Comparison of ENCODE assay signal across 9 mouse cellular contexts in genomic region chr15:64627258-64627657, GRCm38 (mm10).
DNase-seq lines count a peak whose midpoint lies in the region; ATAC-seq and TF ChIP-seq lines count a peak whose summit lies in the region.
"Had no signal": no experiment of that assay in that cellular context is flagged by ENCODE, and none has a peak within 500 bp of the region (broad histone marks: within the 10 kb centered on the region; RNA-seq: fewer than 3 reads in every experiment).

No protein-coding gene starts in this region.

- H3K36me3 ChIP-seq in lung, embryonic 14.5 days (ENCODE audit: insufficient read depth): no peaks in the 10 kb centered on the region

- no peak overlapping the region for H3K9ac ChIP-seq in lung, embryonic 14.5 days

- H3K4me3 ChIP-seq in lung, embryonic 14.5 days (ENCODE audit: low read depth, low read length): no peak overlapping the region
- H3K4me3 ChIP-seq: megakaryocyte, embryonic 14.5 days had no signal

- H3K9me3 ChIP-seq in lung, embryonic 14.5 days (ENCODE audit: low read depth, low read length): no peaks in the 10 kb centered on the region
- H3K9me3 ChIP-seq: megakaryocyte, embryonic 14.5 days had no signal

- WGBS in lung, embryonic 14.5 days: 12% methylated on average over 9 of the region's 9 CpGs

- H3K27ac ChIP-seq in lung, embryonic 14.5 days (ENCODE audit: low read depth): no peak overlapping the region

- TF ChIP-seq CTCF in lung, embryonic 14.5 days (IDR thresholded peaks at IDR 0.05; ENCODE audit: low read depth): peak; percentile 87

- peak; percentile 45 to 68; a peak in 3 of 4 replicates for ATAC-seq in hematopoietic stem cell, adult 5-6 weeks (replicated peaks in 1 of 2; ENCODE audit: insufficient read depth in 1 of 2, low FRiP score in 2 of 2, low TSS enrichment in 1 of 2, low read depth in 1 of 2, poor library complexity in 2 of 2, severe bottlenecking in 2 of 2)
- no peak for ATAC-seq in lung, embryonic 14.5 days (ENCODE audit: insufficient read depth)

- no peaks in the 10 kb centered on the region for H3K27me3 ChIP-seq in lung, embryonic 14.5 days (ENCODE audit: insufficient read depth, low read length)

- H3K4me1 ChIP-seq in lung, embryonic 14.5 days (ENCODE audit: insufficient read depth): no peaks in the 10 kb centered on the region

- DNase-seq in MEL-GATA-1-ER (ENCODE audit: extremely low read depth, low read depth): peak; percentile 42
- peak; percentile 31 for DNase-seq in cerebellum, adult 11-12 months
- peak; percentile 75 for DNase-seq in forelimb bud, embryonic 11.5 days (ENCODE audit: low read depth, low spot score)
- peak; percentile 63 to 90 for DNase-seq in layer of hippocampus, adult 18-20 months (ENCODE audit: low spot score in 2 of 2)
- peak; percentile 89 for DNase-seq in lung, embryonic 14.5 days
- peak; percentile 63 for DNase-seq in ovary, postnatal 14 days (ENCODE audit: low spot score)
- peak; percentile 54 for DNase-seq in thymus, postnatal 25 days

- peak overlapping the region; percentile 37 for H3K4me2 ChIP-seq in lung, embryonic 14.5 days

Comparison
In these comparisons a context has a peak if more than half of its experiments do, and no peak if none do; other contexts are left out.
1. DNase-seq: peak in every context shown above with its lines; median percentile 89 in lung, embryonic 14.5 days; 76 in layer of hippocampus, adult 18-20 months; 75 in forelimb bud, embryonic 11.5 days; 63 in ovary, postnatal 14 days; 54 in thymus, postnatal 25 days; 42 in MEL-GATA-1-ER; 31 in cerebellum, adult 11-12 months.